Mouse (Mus musculus): ENCODE measurements around the gene Myo9a. TPM values are rescaled to one million over a fixed set of nuclear protein-coding genes. Genes with fewer than 3 reads are reported as not detected.

Gene Myo9a
- polyA plus RNA-seq (2017; shearing (Covaris generic)) = 28.7 TPM

GRCm38 (mm10) chr9:59750267-59751065, at the start of gene Myo9a, which contains the start of gene Senp8:
Gene Myo9a (plus strand): TSS chr9:59750896.
Gene Senp8 (minus strand): TSS chr9:59750710.

DNA sequence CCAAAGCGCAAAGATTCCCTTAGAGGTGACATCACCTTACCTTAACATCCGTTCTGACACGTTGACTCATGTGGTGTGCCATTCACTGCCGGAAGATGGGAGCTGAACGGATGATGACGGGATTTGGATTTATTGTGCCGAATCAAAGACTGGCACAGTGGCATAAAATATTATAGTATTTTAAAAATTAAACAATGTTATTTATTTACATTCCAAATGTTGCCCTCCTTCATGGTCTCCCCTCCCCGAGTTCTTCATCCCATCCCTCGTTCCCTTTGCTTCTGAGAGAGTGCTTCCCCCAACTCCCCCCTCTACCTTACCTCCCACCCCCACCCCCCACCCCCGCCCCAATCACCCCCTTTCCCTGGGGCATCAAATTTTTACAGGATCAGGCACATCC, 209.9 kb downstream of the Myo9a start, which contains the start of gene Nr2e3:
Gene Nr2e3, minus strand, starts transcription at position 101 of the 400 bp plus-strand sequence.

Other genes starting within 250 kb of the Myo9a start
- 55.5 TPM for gene Hexa, start 211.4 kb upstream of the Myo9a start, polyA plus RNA-seq (2017; shearing (Covaris generic))
- 0.53 TPM for gene Tmem202, start 211.0 kb upstream of the Myo9a start, polyA plus RNA-seq (2017; shearing (Covaris generic))
- gene Celf6, start 173.0 kb upstream of the Myo9a start, polyA plus RNA-seq (2017; shearing (Covaris generic)) = not detected
- 61.5 TPM for gene Parp6, start 133.6 kb upstream of the Myo9a start, polyA plus RNA-seq (2017; shearing (Covaris generic))
- 762 TPM for gene Pkm, start 94.5 kb upstream of the Myo9a start, polyA plus RNA-seq (2017; shearing (Covaris generic))
- 0.17 TPM for gene Gramd2, start 70.8 kb upstream of the Myo9a start, polyA plus RNA-seq (2017; shearing (Covaris generic))
- 7.1 TPM for gene Senp8, start 186 bp upstream of the Myo9a start, polyA plus RNA-seq (2017; shearing (Covaris generic))
- not detected for gene Nr2e3, start 209.8 kb downstream of the Myo9a start, polyA plus RNA-seq (2017; shearing (Covaris generic))

Data from CD4-positive, CD25-positive, alpha-beta regulatory T cell (primary cell).